ENCODE assay signal across 15 mouse cellular contexts in genomic region chr2:28412936-28413335, GRCm38 (mm10). TPM values are rescaled to one million over a fixed set of nuclear protein-coding genes. Genes with fewer than 3 reads are reported as not detected.
DNase-seq lines count a peak whose midpoint lies in the region; ATAC-seq lines count a peak whose summit lies in the region.
"Had no signal": no experiment of that assay in that cellular context is flagged by ENCODE, and none has a peak within 500 bp of the region (broad histone marks: within the 10 kb centered on the region; RNA-seq: fewer than 3 reads in every experiment).

No protein-coding gene starts in this region.

- H3K27me3 ChIP-seq in midbrain, embryonic 14.5 days (ENCODE audit: control insufficient read depth, insufficient read depth, low read length): no peaks in the 10 kb centered on the region
- H3K27me3 ChIP-seq: embryonic facial prominence, embryonic 12.5 days; liver, embryonic 15.5 days had no signal

- DNase-seq in brain, adult 2 months (ENCODE audit: low read depth, low spot score): peak; percentile 97
- peak; percentile 83 for DNase-seq in cerebellum, adult 9-10 months
- DNase-seq in layer of hippocampus, adult 8-10 months (ENCODE audit: low spot score in 2 of 2): peak; percentile 92 to 96
- DNase-seq in left cerebral cortex, postnatal 4 days: peak; percentile 83
- no peak for DNase-seq in yolk sac, embryonic 10.5 days (ENCODE audit: low spot score)
- DNase-seq in urinary bladder, postnatal 4 days (ENCODE audit: low spot score in 2 of 2): no peak
- DNase-seq in midbrain, embryonic 14.5 days: no peak
- DNase-seq: adrenal gland, adult 8-10 months; gastrocnemius, adult 2 months had no signal

- ATAC-seq in midbrain, embryonic 14.5 days (ENCODE audit: low FRiP score, low TSS enrichment): no peak

- H3K36me3 ChIP-seq in midbrain, embryonic 14.5 days (ENCODE audit: control insufficient read depth, insufficient read depth, low read length): no peaks in the 10 kb centered on the region
- H3K36me3 ChIP-seq: embryonic facial prominence, embryonic 12.5 days; liver, embryonic 15.5 days; midbrain, embryonic 10.5 days had no signal

- 85% methylated on average over 6 of the region's 6 CpGs for WGBS in midbrain, embryonic 14.5 days

- no peak overlapping the region for H3K4me2 ChIP-seq in midbrain, embryonic 14.5 days (ENCODE audit: low read length)
- H3K4me2 ChIP-seq: embryonic facial prominence, embryonic 12.5 days; liver, embryonic 15.5 days had no signal

- intact Hi-C loops in left cerebral cortex, postnatal 4 days (cut with DNase I): no loop called here

- H3K4me1 ChIP-seq in midbrain, embryonic 14.5 days (ENCODE audit: control insufficient read depth, insufficient read depth, low read length): peaks cover 15% of the 10 kb centered on the region

- no peak overlapping the region for H3K4me3 ChIP-seq in midbrain, embryonic 14.5 days (replicated peaks; ENCODE audit: low read depth, low read length)
- H3K4me3 ChIP-seq: embryonic facial prominence, embryonic 12.5 days; gastrocnemius, adult 2 months; liver, embryonic 15.5 days; midbrain, embryonic 10.5 days had no signal

- no peak overlapping the region for H3K9ac ChIP-seq in midbrain, embryonic 14.5 days (replicated peaks; ENCODE audit: low read length)
- H3K9ac ChIP-seq: embryonic facial prominence, embryonic 12.5 days; liver, embryonic 15.5 days had no signal

- H3K9me3 ChIP-seq in midbrain, embryonic 14.5 days (ENCODE audit: control insufficient read depth, low read length): no peaks in the 10 kb centered on the region
- H3K9me3 ChIP-seq: embryonic facial prominence, embryonic 12.5 days; liver, embryonic 15.5 days; midbrain, embryonic 10.5 days had no signal

- no peak overlapping the region for H3K27ac ChIP-seq in midbrain, embryonic 14.5 days (replicated peaks; ENCODE audit: low read depth, low read length)
- H3K27ac ChIP-seq: embryonic facial prominence, embryonic 12.5 days; gastrocnemius, adult 2 months; kidney, postnatal 0 days; liver, embryonic 15.5 days; midbrain, embryonic 10.5 days had no signal

RNA-seq across cellular contexts. Expression of gene Ppp1r26, which starts 33.7 kb away (rescaled TPM):
- total RNA-seq in layer of hippocampus, adult 8-10 months (2022): 10 to 100 TPM; 16.8 to 19.9 (median 19.1) TPM
- total RNA-seq in left cerebral cortex, postnatal 4 days (2021): 10 to 100 TPM; 35.8 to 36.2 TPM
- 12.5 and 15.5 TPM in 2 replicates for polyA plus RNA-seq in midbrain, embryonic 14.5 days (2014; fragmentation: Nextera tagmentation; extraction: Ambion mirVana)
- total RNA-seq: neutrophil, adult 5-6 weeks had no signal

RNA-seq across cellular contexts. Expression of gene 1700007K13Rik, which starts 53.2 kb away (rescaled TPM):
- 1 to 10 TPM; 3.5 to 7.4 (median 4.8) TPM for total RNA-seq in layer of hippocampus, adult 8-10 months (2022)
- 1 to 10 TPM; 2.1 to 2.6 TPM for total RNA-seq in left cerebral cortex, postnatal 4 days (2021)
- 1.4 and 2.6 TPM in 2 replicates for polyA plus RNA-seq in midbrain, embryonic 14.5 days (2014; fragmentation: Nextera tagmentation; extraction: Ambion mirVana)
- total RNA-seq: hematopoietic stem cell, adult 5-6 weeks; neutrophil, adult 5-6 weeks had no signal
- polyA plus RNA-seq: liver, embryonic 15.5 days had no signal

RNA-seq across cellular contexts. Expression of gene Mrps2, which starts 54.9 kb away (rescaled TPM):
- total RNA-seq in layer of hippocampus, adult 8-10 months (2022): 10 to 100 TPM; 36.4 to 40.2 (median 37.6) TPM
- 10 to 100 TPM; 38.5 to 39.2 TPM for total RNA-seq in left cerebral cortex, postnatal 4 days (2021)
- polyA plus RNA-seq in midbrain, embryonic 14.5 days (2014; fragmentation: Nextera tagmentation; extraction: Ambion mirVana): 47.0 and 51.2 TPM in 2 replicates

Comparison
In these comparisons a context has a peak if more than half of its experiments do, and no peak if none do; other contexts are left out.
1. DNase-seq: peak in brain, adult 2 months (single experiment), cerebellum, adult 9-10 months (single experiment), layer of hippocampus, adult 8-10 months (2 of 2) and left cerebral cortex, postnatal 4 days (single experiment); none in yolk sac, embryonic 10.5 days (single experiment), urinary bladder, postnatal 4 days (0 of 2) and midbrain, embryonic 14.5 days (single experiment).